Mouse (Mus musculus): ENCODE results near the gene Imp4. TPM values are rescaled to one million over a fixed set of nuclear protein-coding genes. Genes with fewer than 3 reads are reported as not detected.

Gene Imp4
- polyA plus RNA-seq (2016; fragmentation: Nextera tagmentation; extraction: Ambion mirVana), result 90.3 and 93.1 TPM in 2 replicates

GRCm38 (mm10) chr1:34439215-34439960 lies at the start of gene Imp4, which contains the start of gene Ccdc115:
TSS of gene Imp4 (plus strand) at chr1:34439851.
TSS of gene Ccdc115 (minus strand) at chr1:34439672.
- Histone ChIP-seq H3K9me3 (no peaks in the 10 kb centered on the region), H3K4me3 (replicated peaks) (peak within 1 kb of the TSS; percentile 70), H3K9ac (replicated peaks) (peak within 1 kb of the TSS; percentile 70), H3K27ac (peak within 1 kb of the TSS; percentile 73), H3K27me3 (no peaks in the 10 kb centered on the region), H3K4me2 (peak within 1 kb of the TSS; percentile 74), H3K36me3 (peaks cover 38% of the 10 kb centered on the region), H3K4me1 (replicated peaks) (peaks cover 9% of the 10 kb centered on the region)
- under 1% methylated on average over 48 of the region's 48 CpGs for WGBS
- peak; percentile 93 for ATAC-seq (ENCODE audit: insufficient number of reproducible peaks, insufficient read depth, low FRiP score, low TSS enrichment, low read depth)

- Histone ChIP-seq H3K27ac (no peak overlapping the region), H3K4me2 (no peak overlapping the region), H3K9ac (replicated peaks) (no peak overlapping the region), H3K4me3 (replicated peaks) (no peak overlapping the region), H3K36me3 (no peaks in the 10 kb centered on the region), H3K27me3 (no peaks in the 10 kb centered on the region), H3K9me3 (no peaks in the 10 kb centered on the region), H3K4me1 (replicated peaks) (no peaks in the 10 kb centered on the region)
- WGBS, result 90% methylated on average over 4 of the region's 4 CpGs
- no peak for ATAC-seq (ENCODE audit: insufficient number of reproducible peaks, insufficient read depth, low FRiP score, low TSS enrichment, low read depth)
Observed at GRCm38 (mm10) chr1:34396321-34396720, 43.3 kb upstream of the Imp4 start.

- ATAC-seq (ENCODE audit: insufficient number of reproducible peaks, insufficient read depth, low FRiP score, low TSS enrichment, low read depth), result no peak
- Histone ChIP-seq H3K9ac (replicated peaks) (no peak overlapping the region), H3K4me3 (replicated peaks) (no peak overlapping the region), H3K4me2 (no peak overlapping the region), H3K36me3 (no peaks in the 10 kb centered on the region), H3K27me3 (no peaks in the 10 kb centered on the region), H3K4me1 (replicated peaks) (no peaks in the 10 kb centered on the region), H3K9me3 (no peaks in the 10 kb centered on the region), H3K27ac (no peak overlapping the region)
- 48% methylated on average over 11 of the region's 11 CpGs for WGBS
Observed at GRCm38 (mm10) chr1:34399182-34399953, 40.3 kb upstream of the Imp4 start.

- no peaks in the 10 kb centered on the region for H3K27me3 ChIP-seq
- no peaks in the 10 kb centered on the region for H3K4me1 ChIP-seq (replicated peaks)
- ATAC-seq (ENCODE audit: insufficient number of reproducible peaks, insufficient read depth, low FRiP score, low TSS enrichment, low read depth), result no peak
- H3K36me3 ChIP-seq, result peaks cover 14% of the 10 kb centered on the region
- WGBS, result 94% methylated on average over 2 of the region's 2 CpGs
- no peak overlapping the region for H3K27ac ChIP-seq
- H3K9me3 ChIP-seq, result peaks cover 36% of the 10 kb centered on the region
- no peak overlapping the region for H3K4me2 ChIP-seq
- H3K9ac ChIP-seq (replicated peaks), result no peak overlapping the region
- no peak overlapping the region for H3K4me3 ChIP-seq (replicated peaks)
Observed at GRCm38 (mm10) chr1:34428466-34428865, 11.2 kb upstream of the Imp4 start.

GRCm38 (mm10) chr1:34429281-34429680 lies 10.4 kb upstream of the Imp4 start:
- Histone ChIP-seq H3K4me3 (replicated peaks) (no peak overlapping the region), H3K4me1 (replicated peaks) (peaks cover 6% of the 10 kb centered on the region; the same call in 1 of the 2 replicates), H3K9ac (replicated peaks) (no peak overlapping the region), H3K27ac (no peak overlapping the region), H3K36me3 (peaks cover 14% of the 10 kb centered on the region), H3K27me3 (no peaks in the 10 kb centered on the region), H3K9me3 (peaks cover 36% of the 10 kb centered on the region), H3K4me2 (no peak overlapping the region)
- ATAC-seq (ENCODE audit: insufficient number of reproducible peaks, insufficient read depth, low FRiP score, low TSS enrichment, low read depth), result no peak
- WGBS, result 95% methylated on average over 4 of the region's 4 CpGs

- Histone ChIP-seq H3K4me1 (replicated peaks) (peaks cover 6% of the 10 kb centered on the region; the same call in 1 of the 2 replicates), H3K4me2 (no peak overlapping the region), H3K9me3 (peaks cover 36% of the 10 kb centered on the region), H3K27me3 (no peaks in the 10 kb centered on the region), H3K9ac (replicated peaks) (no peak overlapping the region), H3K27ac (no peak overlapping the region), H3K4me3 (replicated peaks) (no peak overlapping the region), H3K36me3 (peaks cover 14% of the 10 kb centered on the region)
- WGBS, result 94% methylated on average over 3 of the region's 3 CpGs
- ATAC-seq (ENCODE audit: insufficient number of reproducible peaks, insufficient read depth, low FRiP score, low TSS enrichment, low read depth), result no peak
Observed at GRCm38 (mm10) chr1:34430981-34431380, 8.7 kb upstream of the Imp4 start.

- H3K4me1 ChIP-seq (replicated peaks), result peaks cover 6% of the 10 kb centered on the region; the same call in 1 of the 2 replicates
- H3K9ac ChIP-seq (replicated peaks), result no peak overlapping the region
- H3K27me3 ChIP-seq, result no peaks in the 10 kb centered on the region
- H3K4me2 ChIP-seq, result no peak overlapping the region
- peaks cover 36% of the 10 kb centered on the region for H3K9me3 ChIP-seq
- H3K4me3 ChIP-seq (replicated peaks), result no peak overlapping the region
- 98% methylated on average over 9 of the region's 9 CpGs for WGBS
- H3K36me3 ChIP-seq, result peaks cover 14% of the 10 kb centered on the region
- H3K27ac ChIP-seq, result no peak overlapping the region
- ATAC-seq (ENCODE audit: insufficient number of reproducible peaks, insufficient read depth, low FRiP score, low TSS enrichment, low read depth), result no peak
Observed at GRCm38 (mm10) chr1:34431431-34431830, 8.2 kb upstream of the Imp4 start.

GRCm38 (mm10) chr1:34432411-34432775 lies 7.3 kb upstream of the Imp4 start:
- 51% methylated on average over 13 of the region's 13 CpGs for WGBS

GRCm38 (mm10) chr1:34432776-34433481 lies 6.7 kb upstream of the Imp4 start:
- Histone ChIP-seq H3K4me2 (peak overlapping the region; percentile 59), H3K27ac (peak overlapping the region; percentile 75), H3K27me3 (no peaks in the 10 kb centered on the region), H3K9me3 (peaks cover 36% of the 10 kb centered on the region), H3K4me1 (replicated peaks) (peaks cover 6% of the 10 kb centered on the region; the same call in 1 of the 2 replicates), H3K4me3 (replicated peaks) (peak overlapping the region; percentile 44), H3K36me3 (peaks cover 27% of the 10 kb centered on the region), H3K9ac (replicated peaks) (peak overlapping the region; percentile 62)
- 14% methylated on average over 35 of the region's 35 CpGs for WGBS
- ATAC-seq (ENCODE audit: insufficient number of reproducible peaks, insufficient read depth, low FRiP score, low TSS enrichment, low read depth), result no peak

More at GRCm38 (mm10) chr1:34432411-34432775, 7.3 kb upstream of the Imp4 start:
- Histone ChIP-seq H3K27me3 (no peaks in the 10 kb centered on the region), H3K4me1 (replicated peaks) (peaks cover 6% of the 10 kb centered on the region; the same call in 1 of the 2 replicates), H3K9ac (replicated peaks) (0 out of 2 replicates have a peak overlapping the region, but pooled peaks have one; percentile 62), H3K4me2 (peak overlapping the region; percentile 59), H3K4me3 (replicated peaks) (peak overlapping the region; percentile 44), H3K27ac (peak overlapping the region; percentile 75; the same call in 1 of the 2 replicates), H3K36me3 (peaks cover 22% of the 10 kb centered on the region), H3K9me3 (peaks cover 36% of the 10 kb centered on the region)
- ATAC-seq (ENCODE audit: insufficient number of reproducible peaks, insufficient read depth, low FRiP score, low TSS enrichment, low read depth), result no peak

- ATAC-seq (ENCODE audit: insufficient number of reproducible peaks, insufficient read depth, low FRiP score, low TSS enrichment, low read depth), result no peak
- Histone ChIP-seq H3K4me1 (replicated peaks) (peaks cover 10% of the 10 kb centered on the region), H3K36me3 (peaks cover 27% of the 10 kb centered on the region), H3K4me2 (peak overlapping the region; percentile 59), H3K9ac (replicated peaks) (no peak overlapping the region; the same call in 1 of the 2 replicates), H3K4me3 (replicated peaks) (peak overlapping the region; percentile 60), H3K27ac (peak overlapping the region; percentile 41; the same call in 1 of the 2 replicates), H3K27me3 (no peaks in the 10 kb centered on the region), H3K9me3 (peaks cover 33% of the 10 kb centered on the region)
- 15% methylated on average over 19 of the region's 19 CpGs for WGBS
Observed at GRCm38 (mm10) chr1:34433891-34434521, 5.6 kb upstream of the Imp4 start.

Measured in limb, embryonic 12.5 days (tissue).